Mouse (Mus musculus) CH12.LX (cell line): ENCODE measurements around the gene Sdr39u1. TPM values are rescaled to one million over a fixed set of nuclear protein-coding genes. Genes with fewer than 3 reads are reported as not detected.

Experiments
- DNase-seq: peaks from one replicate; pipeline ENCODE4 v3.0.0-alpha.2; 2013; ENCODE audit errors: extremely low read depth
- H3K27ac ChIP-seq: 2 replicates; pipeline ENCODE4 v1.5.1; 2012; ENCODE audit warnings: low read depth, mild to moderate bottlenecking, control low read depth, moderate library complexity; ENCODE audit not compliant: insufficient read depth
- H3K27me3 ChIP-seq: replicated peaks from 2 replicates; pipeline ENCODE3; 2012; ENCODE audit warnings: inconsistent platforms
- H3K36me3 ChIP-seq, 2 experiments: replicated peaks in 1 of 2; 2 replicates each; pipeline versions ENCODE3 to v1.6.1; 2012; ENCODE audit warnings: inconsistent platforms in 1 of 2, low read length in 1 of 2, mild to moderate bottlenecking in 1 of 2, mixed read lengths in 1 of 2, moderate library complexity in 1 of 2; ENCODE audit not compliant: control insufficient read depth in 1 of 2, insufficient read depth in 1 of 2
- H3K4me1 ChIP-seq, 2 experiments: 2 replicates each; pipeline ENCODE4 v1.6.1; 2012; ENCODE audit warnings: inconsistent platforms in 1 of 2, moderate library complexity in 1 of 2; ENCODE audit not compliant: insufficient read depth in 2 of 2, control insufficient read depth in 1 of 2
- H3K4me2 ChIP-seq: 2 replicates; pipeline ENCODE4 v1.6.1; 2012; ENCODE audit warnings: low read depth, mild to moderate bottlenecking, control low read depth; ENCODE audit not compliant: poor library complexity, insufficient read depth, severe bottlenecking
- H3K4me3 ChIP-seq, 3 experiments: fragments of 150-350 bp in 1 of 3; sonication (generic) in 1 of 3; replicated peaks in 1 of 3; 2 replicates each; pipeline versions ENCODE3 to v1.5.1; 2011 to 2012; ENCODE audit warnings: low read depth in 2 of 3, low read length in 2 of 3, mild to moderate bottlenecking in 2 of 3, moderate library complexity in 2 of 3, control low read depth in 1 of 3, improper control_type of control experiment in 1 of 3, inconsistent platforms in 1 of 3, mixed read lengths in 1 of 3; ENCODE audit not compliant: poor library complexity in 1 of 3
- H3K79me2 ChIP-seq: replicated peaks from 2 replicates; pipeline ENCODE4 v1.6.1; 2012; ENCODE audit warnings: mild to moderate bottlenecking, moderate library complexity; ENCODE audit not compliant: control insufficient read depth, poor library complexity, insufficient read depth, severe bottlenecking; ENCODE audit errors: extremely low read depth
- H3K9ac ChIP-seq: 2 replicates; pipeline ENCODE4 v1.6.1; 2012; ENCODE audit warnings: low read depth, mild to moderate bottlenecking, control low read depth, moderate library complexity; ENCODE audit not compliant: insufficient read depth
- H3K9me3 ChIP-seq: replicated peaks from 2 replicates; pipeline ENCODE3; 2012; ENCODE audit warnings: low read length, inconsistent platforms, mixed read lengths
- CHD2 ChIP-seq: IDR thresholded peaks from 2 replicates; pipeline ENCODE4 v1.6.1; 2011; ENCODE audit warnings: low read length, improper control_type of control experiment
- CTCF ChIP-seq, 2 experiments: IDR thresholded peaks in 1 of 2; conservative IDR thresholded peaks in 1 of 2; 2 replicates each; pipeline ENCODE4 v1.5.1; 2011 to 2012; ENCODE audit warnings: low read depth in 2 of 2, low read length in 2 of 2, improper control_type of control experiment in 1 of 2, inconsistent platforms in 1 of 2, mild to moderate bottlenecking in 1 of 2, moderate library complexity in 1 of 2
- IRF4 ChIP-seq: IDR thresholded peaks from 2 replicates; pipeline ENCODE4 v1.6.1; 2014; ENCODE audit warnings: low read depth, mild to moderate bottlenecking, inconsistent platforms, low read length, improper control_type of control experiment
- KAT2A ChIP-seq: IDR thresholded peaks from 2 replicates; pipeline ENCODE4 v1.6.1; 2012; ENCODE audit warnings: low read length, improper control_type of control experiment, inconsistent platforms; ENCODE audit not compliant: insufficient replicate concordance
- MAFK ChIP-seq: IDR thresholded peaks from 2 replicates; pipeline ENCODE4 v1.6.1; 2011; ENCODE audit warnings: low read length, improper control_type of control experiment; ENCODE audit not compliant: insufficient replicate concordance
- MXI1 ChIP-seq: IDR thresholded peaks from 2 replicates; pipeline ENCODE4 v1.6.1; 2011; ENCODE audit warnings: mild to moderate bottlenecking, low read depth, low read length, improper control_type of control experiment
- MYC ChIP-seq: IDR thresholded peaks from 2 replicates; pipeline ENCODE4 v1.6.1; 2011; ENCODE audit warnings: low read depth, mild to moderate bottlenecking, improper control_type of control experiment, low read length
- POLR2A ChIP-seq: IDR thresholded peaks from 2 replicates; pipeline ENCODE4 v1.6.1; 2011; ENCODE audit warnings: low read depth, mild to moderate bottlenecking, improper control_type of control experiment, low read length
- SIN3A ChIP-seq: IDR thresholded peaks from 2 replicates; pipeline ENCODE4 v1.6.1; 2012; ENCODE audit warnings: low read length, improper control_type of control experiment, inconsistent platforms
- TCF12 ChIP-seq: IDR thresholded peaks from 2 replicates; pipeline ENCODE4 v1.6.1; 2014; ENCODE audit warnings: low read depth, mild to moderate bottlenecking, inconsistent platforms, low read length, improper control_type of control experiment
- UBTF ChIP-seq: IDR thresholded peaks from 2 replicates; pipeline ENCODE4 v1.6.1; 2012; ENCODE audit warnings: low read depth, mild to moderate bottlenecking, inconsistent platforms, low read length, improper control_type of control experiment, moderate library complexity
- USF2 ChIP-seq: conservative IDR thresholded peaks from 2 replicates; pipeline ENCODE4 v1.6.1; 2011; ENCODE audit warnings: low read depth, low read length, improper control_type of control experiment
- ZKSCAN1 ChIP-seq: IDR thresholded peaks from 2 replicates; pipeline ENCODE4 v1.6.1; 2012; ENCODE audit warnings: low read depth, inconsistent platforms, low read length, improper control_type of control experiment, borderline replicate concordance
- ZMIZ1 ChIP-seq: IDR thresholded peaks from 2 replicates; pipeline ENCODE4 v1.6.1; 2012; ENCODE audit warnings: low read depth, mild to moderate bottlenecking, inconsistent platforms, low read length, improper control_type of control experiment
- ZNF384 ChIP-seq: IDR thresholded peaks from 2 replicates; pipeline ENCODE4 v1.6.1; 2012; ENCODE audit warnings: low read depth, low read length, improper control_type of control experiment, inconsistent platforms
- dilution Hi-C: fragments of 300-500 bp; cut with MboI; formaldehyde crosslinking; loops from 2 replicates; pipeline ENCODE4 v1.14.3; 2020; ENCODE audit warnings: low sequenced_read_pairs; ENCODE audit not compliant: extremely low pct_unique_long_range_greater_than_20kb, extremely low pct_ligation_motif_present
- in situ Hi-C: fragments of 300-500 bp; cut with MboI; formaldehyde crosslinking; loops from 3 replicates; pipeline ENCODE4 v1.14.3; 2019; ENCODE audit warnings: low sequenced_read_pairs, low pct_ligation_motif_present, low pct_unique_long_range_greater_than_20kb, mixed read lengths
- polyA plus RNA-seq: library from polyadenylated mRNA; unstranded; fragments of >175 nt; gene quantifications from 2 replicates; pipeline ENCODE4 v1.2.1, GENCODE M21; 2012; ENCODE audit warnings: low read depth; ENCODE audit not compliant: insufficient read length
- total RNA-seq, 2 experiments: library from RNA; depleted of rRNA; stranded (reverse); fragments of 300-350 nt in 1 of 2; fragments of >200 nt in 1 of 2; gene quantifications; 2 replicates each; pipeline ENCODE4 v1.2.3; 2012 to 2014

Sdr39u1 gene
- total and polyA plus RNA-seq, 3 experiments: 61.4 to 90.8 (median 66.7) TPM

GRCm38 (mm10) chr14:55929263-55929997 is 29.3 kb upstream of the Sdr39u1 start:
- Histone ChIP-seq H3K4me3 (no peak overlapping the region), H3K27ac (no peak overlapping the region), H3K4me1 (0 out of 4 replicates have a peak, but pooled peaks cover 0 to 2% of the 10 kb centered on the region in 2 experiments), H3K9ac (no peak overlapping the region), H3K4me2 (no peak overlapping the region), H3K79me2 (no peaks in the 10 kb centered on the region), H3K36me3 (no peaks in the 10 kb centered on the region), H3K27me3 (no peaks in the 10 kb centered on the region), H3K9me3 (peaks cover 3% of the 10 kb centered on the region)
- dilution Hi-C loops: no loop called here
- TF ChIP-seq CHD2 (no peak), SIN3A (no peak), MAFK (no peak), POLR2A (no peak), TCF12 (no peak)
- in situ Hi-C loops: no loop called here
- no peak for DNase-seq

DNA sequence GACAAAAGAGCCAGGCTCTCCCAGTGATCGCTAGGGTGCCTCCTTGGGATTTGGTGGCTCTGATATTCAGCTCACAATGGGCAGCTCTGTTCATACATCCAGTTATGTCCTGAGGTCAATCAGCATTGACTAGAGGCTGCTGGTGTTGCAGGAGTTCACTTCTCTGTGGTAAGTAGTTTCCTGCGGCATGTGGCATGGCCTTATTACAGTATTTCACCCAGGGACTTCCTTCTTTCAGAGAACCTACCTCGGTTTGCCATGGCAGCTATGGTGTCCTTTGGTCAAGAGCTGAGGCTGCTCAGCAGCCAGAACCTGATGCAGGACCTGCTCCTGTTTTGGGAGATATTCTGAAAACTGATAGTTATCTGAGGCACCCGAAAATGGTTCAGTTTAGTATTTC is 26.8 kb upstream of the Sdr39u1 start:
- DNase-seq: no peak
- H3K4me2 ChIP-seq: no peak overlapping the region
- TF ChIP-seq MAFK (no peak), POLR2A (no peak), CTCF (conservative IDR thresholded peaks at IDR 0.05 in 1 of 2, IDR thresholded peaks at IDR 0.05 in 1 of 2; ENCODE audit: low read depth in 2 of 2, low read length in 2 of 2) (no peak), MXI1 (no peak), ZMIZ1 (no peak), ZKSCAN1 (no peak), IRF4 (no peak), MYC (no peak), UBTF (no peak), KAT2A (no peak), SIN3A (no peak), ZNF384 (no peak), USF2 (no peak)
- TF ChIP-seq, all 38 proteins: peak for 0
- H3K27ac ChIP-seq: no peak overlapping the region
- no peak overlapping the region for H3K9ac ChIP-seq
- no peaks in the 10 kb centered on the region for H3K36me3 ChIP-seq
- H3K4me1 ChIP-seq: no peaks in the 10 kb centered on the region
- dilution Hi-C loops: no loop called here
- no peaks in the 10 kb centered on the region for H3K79me2 ChIP-seq
- no peak overlapping the region for H3K4me3 ChIP-seq
- in situ Hi-C loops: no loop called here
- peaks cover 3% of the 10 kb centered on the region for H3K9me3 ChIP-seq
- H3K27me3 ChIP-seq: no peaks in the 10 kb centered on the region
